Mouse (Mus musculus) spleen, embryonic (tissue): ENCODE measurements around the gene Etv4.

Experiments used
- CTCF ChIA-PET: fragments of 350-600 bp; sonication (Branson Sonifier 250); formaldehyde crosslinking; loops from one replicate; lab custom pipeline; 2022; lab: Charles Lee

Etv4 gene

GRCm38 (mm10) chr11:101785143-101785851 lies at the start of gene Etv4:
Etv4 (minus strand) TSS chr11:101785371.
- CTCF ChIA-PET, result interaction anchor here (0.6 to 0.7 kb wide), 2 partner anchors 1140 to 1565 kb away, joined by 4 to 12 read pairs; no protein-coding TSS in a partner anchor

- CTCF ChIA-PET, result no interaction called here
Measured at GRCm38 (mm10) chr11:101832001-101832400, 46.8 kb upstream of the Etv4 start.

GRCm38 (mm10) chr11:101830616-101831015 lies 45.4 kb upstream of the Etv4 start:
- CTCF ChIA-PET, result interaction anchor here (0.5 kb wide), 1 partner anchor 61 kb away, joined by 3 read pairs; no protein-coding TSS in a partner anchor

- CTCF ChIA-PET, result interaction anchor here (0.5 to 0.6 kb wide), 2 partner anchors 10 to 61 kb away, joined by 3 to 5 read pairs; no protein-coding TSS in a partner anchor
Measured at GRCm38 (mm10) chr11:101830112-101830511, 44.9 kb upstream of the Etv4 start.

- CTCF ChIA-PET, result no interaction called here
Measured at GRCm38 (mm10) chr11:101828718-101829117, 43.5 kb upstream of the Etv4 start.

GRCm38 (mm10) chr11:101823210-101823609 lies 38.0 kb upstream of the Etv4 start:
- CTCF ChIA-PET, result no interaction called here

GRCm38 (mm10) chr11:101820899-101821298 lies 35.7 kb upstream of the Etv4 start:
- CTCF ChIA-PET, result interaction anchor here (0.6 to 1.0 kb wide), 2 partner anchors 13 to 84 kb away, joined by 6 to 7 read pairs; no protein-coding TSS in a partner anchor

- CTCF ChIA-PET, result no interaction called here
Measured at GRCm38 (mm10) chr11:101819853-101820252, 34.7 kb upstream of the Etv4 start.

- CTCF ChIA-PET, result interaction anchor here (0.6 to 0.8 kb wide), 2 partner anchors 19 to 66 kb away, joined by 3 read pairs; no protein-coding TSS in a partner anchor
Measured at GRCm38 (mm10) chr11:101815103-101816085, 30.2 kb upstream of the Etv4 start.

GRCm38 (mm10) chr11:101814375-101815102 lies 29.4 kb upstream of the Etv4 start:
- CTCF ChIA-PET, result interaction anchor here (0.6 to 0.8 kb wide), 2 partner anchors 18 to 67 kb away, joined by 3 read pairs; no protein-coding TSS in a partner anchor

- CTCF ChIA-PET, result no interaction called here
Measured at GRCm38 (mm10) chr11:101813259-101813658, 28.1 kb upstream of the Etv4 start.

- CTCF ChIA-PET, result no interaction called here
Measured at GRCm38 (mm10) chr11:101809060-101809828, 24.1 kb upstream of the Etv4 start.

GRCm38 (mm10) chr11:101807266-101807665 lies 22.1 kb upstream of the Etv4 start:
- CTCF ChIA-PET, result no interaction called here

- CTCF ChIA-PET, result no interaction called here
Measured at GRCm38 (mm10) chr11:101806741-101807140, 21.6 kb upstream of the Etv4 start.

GRCm38 (mm10) chr11:101805113-101805704 lies 20.0 kb upstream of the Etv4 start:
- CTCF ChIA-PET, result no interaction called here

GRCm38 (mm10) chr11:101801386-101801785 lies 16.2 kb upstream of the Etv4 start:
- CTCF ChIA-PET, result no interaction called here

- CTCF ChIA-PET, result no interaction called here
Measured at GRCm38 (mm10) chr11:101798083-101798482, 12.9 kb upstream of the Etv4 start.

GRCm38 (mm10) chr11:101797355-101797754 lies 12.2 kb upstream of the Etv4 start:
- CTCF ChIA-PET, result no interaction called here

- CTCF ChIA-PET, result interaction anchor here (0.6 kb wide), 1 partner anchor 36 kb away, joined by 4 read pairs; no protein-coding TSS in a partner anchor
Measured at GRCm38 (mm10) chr11:101790811-101791526, 5.8 kb upstream of the Etv4 start.
